Mouse (Mus musculus): ENCODE results near the gene G3bp2. TPM values are rescaled to one million over a fixed set of nuclear protein-coding genes. Genes with fewer than 3 reads are reported as not detected.

Gene G3bp2
- polyA plus RNA-seq, 2 experiments = 19.0 to 56.0 TPM

DNA sequence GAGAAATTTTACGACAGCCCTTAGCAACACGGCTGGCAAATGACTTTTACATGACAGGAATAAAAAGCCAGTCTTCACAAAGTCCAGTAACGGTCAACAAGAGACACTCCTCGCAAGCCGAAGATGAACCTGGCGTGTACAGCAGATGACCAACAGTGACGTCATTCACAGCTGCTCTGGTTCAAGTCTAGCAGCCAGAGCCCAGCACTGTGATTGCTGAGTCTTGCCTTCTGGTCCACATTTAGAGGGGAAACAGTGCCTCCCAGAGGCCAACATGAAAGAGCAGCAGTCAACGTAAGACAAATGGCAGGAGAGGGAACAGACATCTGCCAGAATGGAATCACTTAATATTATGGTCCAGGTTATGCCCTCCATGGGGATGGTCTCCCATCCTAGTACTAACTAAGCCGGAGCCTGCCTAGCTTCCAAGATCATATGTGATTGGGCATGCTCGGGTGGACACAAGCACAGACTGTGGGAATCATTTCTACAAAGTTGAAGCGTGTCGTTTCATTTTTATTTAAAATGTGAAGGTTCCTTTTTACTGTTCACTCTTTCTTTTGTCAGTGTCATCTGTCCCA lies 34.4 kb upstream of the G3bp2 start:
- H3K4me2 ChIP-seq (ENCODE audit: low read depth) = no peak overlapping the region
- peaks cover 11 to 15% of the 10 kb centered on the region in 2 experiments for H3K4me1 ChIP-seq (replicated peaks; ENCODE audit: control insufficient read depth in 2 of 2, insufficient read depth in 2 of 2, low read length in 1 of 2)
- 48% methylated on average over 12 of the region's 12 CpGs for WGBS (ENCODE audit: insufficient replicate concordance)
- H3K9me3 ChIP-seq (ENCODE audit: control insufficient read depth, low read length) = no peaks in the 10 kb centered on the region
- no peak overlapping the region for H3K4me3 ChIP-seq (ENCODE audit: insufficient read depth in 1 of 2, low read depth in 2 of 2, low read length in 2 of 2)
- H3K27me3 ChIP-seq (ENCODE audit: control insufficient read depth, insufficient read depth, low read length) = peaks cover 4% of the 10 kb centered on the region
- H3K9ac ChIP-seq (replicated peaks) = no peak overlapping the region
- DNase-seq (ENCODE audit: low read depth in 3 of 3, low spot score in 3 of 3) = peak in 2 of 3 experiments; percentile 42 to 44
- H3K36me3 ChIP-seq (replicated peaks; ENCODE audit: control insufficient read depth, insufficient read depth, low read depth) = no peaks in the 10 kb centered on the region
- H3K27ac ChIP-seq = no peak overlapping the region
- TF ChIP-seq CTCF (IDR thresholded peaks at IDR 0.05; ENCODE audit: low read depth) (peak; percentile 87), EP300 (IDR thresholded peaks at IDR 0.05; ENCODE audit: low read depth) (no peak)
- peak; percentile 45 for ATAC-seq (ENCODE audit: insufficient read depth)

DNA sequence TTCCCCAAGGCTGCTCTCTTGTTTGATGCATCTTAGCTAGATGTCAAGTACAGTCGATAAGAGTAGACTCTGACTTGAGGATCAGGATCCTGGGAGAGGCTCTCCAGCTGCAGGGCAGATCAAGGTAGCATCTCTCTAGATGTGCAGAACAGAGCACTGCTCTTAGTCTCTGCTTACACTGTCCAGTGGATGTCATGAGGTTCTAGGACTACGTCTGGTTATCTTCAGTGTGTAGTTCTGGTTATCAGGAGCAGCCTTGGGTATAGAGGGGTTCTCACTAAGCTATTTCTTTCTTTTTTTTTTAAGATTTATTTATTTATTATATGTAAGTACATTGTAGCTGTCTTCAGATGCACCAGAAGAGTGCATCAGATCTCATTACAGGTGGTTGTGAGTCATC lies 31.4 kb upstream of the G3bp2 start:
- Histone ChIP-seq H3K9me3 (ENCODE audit: control insufficient read depth, low read length) (no peaks in the 10 kb centered on the region), H3K27me3 (ENCODE audit: control insufficient read depth, insufficient read depth, low read length) (peaks cover 12% of the 10 kb centered on the region), H3K4me3 (ENCODE audit: insufficient read depth in 1 of 2, low read depth in 2 of 2, low read length in 2 of 2) (no peak overlapping the region), H3K27ac (no peak overlapping the region), H3K4me2 (ENCODE audit: low read depth) (no peak overlapping the region), H3K4me1 (replicated peaks; ENCODE audit: control insufficient read depth in 2 of 2, insufficient read depth in 2 of 2, low read length in 1 of 2) (peaks cover 14 to 21% of the 10 kb centered on the region in 2 experiments), H3K9ac (replicated peaks) (no peak overlapping the region), H3K36me3 (replicated peaks; ENCODE audit: control insufficient read depth, insufficient read depth, low read depth) (no peaks in the 10 kb centered on the region)
- ATAC-seq (ENCODE audit: insufficient read depth) = peak; percentile 24; the same call in 1 of the 2 replicates
- 34% methylated on average over 2 of the region's 2 CpGs for WGBS (ENCODE audit: insufficient replicate concordance)
- TF ChIP-seq EP300 (IDR thresholded peaks at IDR 0.05; ENCODE audit: low read depth) (no peak), CTCF (IDR thresholded peaks at IDR 0.05; ENCODE audit: low read depth) (no peak)
- DNase-seq (ENCODE audit: low read depth in 3 of 3, low spot score in 3 of 3) = no peak

- 28% methylated on average over 6 of the region's 6 CpGs for WGBS (ENCODE audit: insufficient replicate concordance)
- H3K27ac ChIP-seq = no peak overlapping the region
- peak overlapping the region; percentile 34 for H3K4me2 ChIP-seq (ENCODE audit: low read depth)
- peaks cover 14 to 21% of the 10 kb centered on the region in 2 experiments for H3K4me1 ChIP-seq (replicated peaks; ENCODE audit: control insufficient read depth in 2 of 2, insufficient read depth in 2 of 2, low read length in 1 of 2)
- peaks cover 12% of the 10 kb centered on the region for H3K27me3 ChIP-seq (ENCODE audit: control insufficient read depth, insufficient read depth, low read length)
- H3K4me3 ChIP-seq (ENCODE audit: insufficient read depth in 1 of 2, low read depth in 2 of 2, low read length in 2 of 2) = no peak overlapping the region
- no peak for TF ChIP-seq CTCF (IDR thresholded peaks at IDR 0.05; ENCODE audit: low read depth)
- no peak for TF ChIP-seq EP300 (IDR thresholded peaks at IDR 0.05; ENCODE audit: low read depth)
- H3K9ac ChIP-seq (replicated peaks) = no peak overlapping the region; the same call in 1 of the 2 replicates
- no peaks in the 10 kb centered on the region for H3K9me3 ChIP-seq (ENCODE audit: control insufficient read depth, low read length)
- DNase-seq (ENCODE audit: low read depth in 3 of 3, low spot score in 3 of 3) = no peak
- H3K36me3 ChIP-seq (replicated peaks; ENCODE audit: control insufficient read depth, insufficient read depth, low read depth) = no peaks in the 10 kb centered on the region
- peak; percentile 58; the same call in 1 of the 2 replicates for ATAC-seq (ENCODE audit: insufficient read depth)
Observed at GRCm38 (mm10) chr5:92114223-92114622, 30.7 kb upstream of the G3bp2 start.

DNA sequence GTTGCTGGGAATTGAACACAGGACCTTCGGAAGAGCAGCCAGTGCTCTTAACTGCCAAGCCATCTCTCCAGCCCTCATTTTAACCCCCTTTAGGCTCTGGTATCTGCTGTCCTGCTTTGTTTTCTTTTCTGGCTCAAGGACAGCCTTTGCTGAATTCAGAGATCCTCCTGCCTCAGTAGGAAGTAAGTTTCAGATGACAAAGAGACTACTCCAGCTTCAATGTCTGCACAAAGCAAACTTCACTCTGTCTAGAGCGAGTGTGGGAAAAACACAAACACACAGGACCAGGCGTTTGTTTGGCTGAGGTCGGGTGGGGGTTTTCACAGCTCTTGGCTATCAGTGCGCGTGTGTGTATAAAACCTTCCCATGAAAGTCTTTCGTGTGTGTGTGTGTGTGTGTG lies 30.0 kb upstream of the G3bp2 start:
- WGBS (ENCODE audit: insufficient replicate concordance) = 63% methylated on average over 7 of the region's 7 CpGs
- H3K4me2 ChIP-seq (ENCODE audit: low read depth) = no peak overlapping the region
- no peaks in the 10 kb centered on the region for H3K36me3 ChIP-seq (replicated peaks; ENCODE audit: control insufficient read depth, insufficient read depth, low read depth)
- TF ChIP-seq EP300 (IDR thresholded peaks at IDR 0.05; ENCODE audit: low read depth) (no peak), CTCF (IDR thresholded peaks at IDR 0.05; ENCODE audit: low read depth) (no peak)
- DNase-seq (ENCODE audit: low read depth in 3 of 3, low spot score in 3 of 3) (no peak), ATAC-seq (ENCODE audit: insufficient read depth) (no peak)
- no peak overlapping the region for H3K27ac ChIP-seq
- H3K9ac ChIP-seq (replicated peaks) = no peak overlapping the region
- H3K27me3 ChIP-seq (ENCODE audit: control insufficient read depth, insufficient read depth, low read length) = peaks cover 12% of the 10 kb centered on the region
- H3K9me3 ChIP-seq (ENCODE audit: control insufficient read depth, low read length) = no peaks in the 10 kb centered on the region
- peaks cover 14 to 21% of the 10 kb centered on the region in 2 experiments for H3K4me1 ChIP-seq (replicated peaks; ENCODE audit: control insufficient read depth in 2 of 2, insufficient read depth in 2 of 2, low read length in 1 of 2)
- no peak overlapping the region for H3K4me3 ChIP-seq (ENCODE audit: insufficient read depth in 1 of 2, low read depth in 2 of 2, low read length in 2 of 2)

DNA sequence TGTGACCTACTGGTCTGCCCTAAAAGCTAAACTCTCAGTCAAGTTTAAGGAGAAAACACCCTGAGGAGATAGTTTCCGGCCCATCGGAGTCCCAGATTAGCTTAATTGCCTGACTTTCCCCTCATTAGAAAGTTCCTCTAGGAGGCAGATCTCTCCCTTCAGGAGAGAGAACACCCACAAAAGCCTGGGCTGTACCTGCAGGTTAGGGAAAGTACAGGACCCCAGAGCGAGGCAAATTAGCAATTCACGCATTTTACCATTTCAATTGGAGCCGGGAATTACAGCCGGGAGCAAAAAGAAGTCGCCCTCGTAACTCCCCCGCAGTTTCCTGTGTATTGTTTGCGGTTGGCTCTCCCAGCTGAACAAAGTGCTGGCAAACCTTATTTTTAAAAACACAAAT lies 29.1 kb upstream of the G3bp2 start:
- peaks cover 12% of the 10 kb centered on the region for H3K27me3 ChIP-seq (ENCODE audit: control insufficient read depth, insufficient read depth, low read length)
- no peaks in the 10 kb centered on the region for H3K36me3 ChIP-seq (replicated peaks; ENCODE audit: control insufficient read depth, insufficient read depth, low read depth)
- ATAC-seq (ENCODE audit: insufficient read depth) = no peak
- H3K4me2 ChIP-seq (ENCODE audit: low read depth) = peak overlapping the region; percentile 36
- TF ChIP-seq CTCF (IDR thresholded peaks at IDR 0.05; ENCODE audit: low read depth) (no peak), EP300 (IDR thresholded peaks at IDR 0.05; ENCODE audit: low read depth) (no peak)
- no peak overlapping the region for H3K4me3 ChIP-seq (ENCODE audit: insufficient read depth in 1 of 2, low read depth in 2 of 2, low read length in 2 of 2)
- no peak overlapping the region; the same call in 1 of the 2 replicates for H3K9ac ChIP-seq (replicated peaks)
- H3K4me1 ChIP-seq (replicated peaks; ENCODE audit: control insufficient read depth in 2 of 2, insufficient read depth in 2 of 2, low read length in 1 of 2) = peaks cover 14 to 21% of the 10 kb centered on the region in 2 experiments
- DNase-seq (ENCODE audit: low read depth in 3 of 3, low spot score in 3 of 3) = no peak
- 5% methylated on average over 10 of the region's 10 CpGs for WGBS (ENCODE audit: insufficient replicate concordance)
- H3K27ac ChIP-seq = no peak overlapping the region
- H3K9me3 ChIP-seq (ENCODE audit: control insufficient read depth, low read length) = no peaks in the 10 kb centered on the region
